Mouse (Mus musculus): ENCODE measurements around the gene Kit. TPM values are rescaled to one million over a fixed set of nuclear protein-coding genes. Genes with fewer than 3 reads are reported as not detected.

The Kit gene
- polyA plus RNA-seq, 2 experiments = 11.0 to 13.4 TPM

GRCm38 (mm10) chr5:75671136-75671788, 96.5 kb downstream of the Kit start:
- TF ChIP-seq CTCF (IDR thresholded peaks at IDR 0.05; ENCODE audit: low read depth) (no peak), EP300 (IDR thresholded peaks at IDR 0.05; ENCODE audit: low read depth) (no peak)
- no peak for ATAC-seq (ENCODE audit: insufficient read depth)
- H3K4me1 ChIP-seq (replicated peaks; ENCODE audit: control insufficient read depth in 2 of 2, insufficient read depth in 2 of 2, low read length in 1 of 2) = no peaks in the 10 kb centered on the region

GRCm38 (mm10) chr5:75676024-75676423, 101.3 kb downstream of the Kit start:
- no peak for ATAC-seq (ENCODE audit: insufficient read depth)
- 56% methylated on average over 3 of the region's 3 CpGs for whole genome bisulfite sequencing (ENCODE audit: insufficient replicate concordance)
- no peaks in the 10 kb centered on the region for H3K27me3 ChIP-seq (ENCODE audit: control insufficient read depth, insufficient read depth, low read length)

More at GRCm38 (mm10) chr5:75671136-75671788, 96.5 kb downstream of the Kit start:
- Histone ChIP-seq H3K9me3 (ENCODE audit: control insufficient read depth, low read length) (no peaks in the 10 kb centered on the region), H3K9ac (replicated peaks) (no peak overlapping the region), H3K27ac (no peak overlapping the region), H3K36me3 (replicated peaks; ENCODE audit: control insufficient read depth, insufficient read depth, low read depth) (no peaks in the 10 kb centered on the region), H3K4me3 (ENCODE audit: insufficient read depth in 1 of 2, low read depth in 2 of 2, low read length in 2 of 2) (no peak overlapping the region), H3K27me3 (ENCODE audit: control insufficient read depth, insufficient read depth, low read length) (no peaks in the 10 kb centered on the region), H3K4me2 (ENCODE audit: low read depth) (no peak overlapping the region)
- no peak for DNase-seq (ENCODE audit: low read depth in 3 of 3, low spot score in 3 of 3)
- WGBS (ENCODE audit: insufficient replicate concordance) = 32% methylated on average over 5 of the region's 5 CpGs

GRCm38 (mm10) chr5:75679896-75680295, 105.2 kb downstream of the Kit start:
- Histone ChIP-seq H3K4me1 (replicated peaks; ENCODE audit: control insufficient read depth in 2 of 2, insufficient read depth in 2 of 2, low read length in 1 of 2) (no peaks in the 10 kb centered on the region), H3K9ac (replicated peaks) (no peak overlapping the region), H3K4me2 (ENCODE audit: low read depth) (no peak overlapping the region), H3K9me3 (ENCODE audit: control insufficient read depth, low read length) (no peaks in the 10 kb centered on the region), H3K36me3 (replicated peaks; ENCODE audit: control insufficient read depth, insufficient read depth, low read depth) (no peaks in the 10 kb centered on the region), H3K27me3 (ENCODE audit: control insufficient read depth, insufficient read depth, low read length) (no peaks in the 10 kb centered on the region), H3K27ac (no peak overlapping the region), H3K4me3 (ENCODE audit: insufficient read depth in 1 of 2, low read depth in 2 of 2, low read length in 2 of 2) (no peak overlapping the region)
- DNase-seq (ENCODE audit: low read depth in 3 of 3, low spot score in 3 of 3) = no peak
- WGBS (ENCODE audit: insufficient replicate concordance) = 28% methylated on average over 3 of the region's 3 CpGs
- TF ChIP-seq CTCF (IDR thresholded peaks at IDR 0.05; ENCODE audit: low read depth) = no peak
- TF ChIP-seq EP300 (IDR thresholded peaks at IDR 0.05; ENCODE audit: low read depth) = no peak
- ATAC-seq (ENCODE audit: insufficient read depth) = no peak

More at GRCm38 (mm10) chr5:75676024-75676423, 101.3 kb downstream of the Kit start:
- no peaks in the 10 kb centered on the region for H3K36me3 ChIP-seq (replicated peaks; ENCODE audit: control insufficient read depth, insufficient read depth, low read depth)
- DNase-seq (ENCODE audit: low read depth in 3 of 3, low spot score in 3 of 3) = no peak
- no peak overlapping the region for H3K9ac ChIP-seq (replicated peaks)
- H3K4me1 ChIP-seq (replicated peaks; ENCODE audit: control insufficient read depth in 2 of 2, insufficient read depth in 2 of 2, low read length in 1 of 2) = no peaks in the 10 kb centered on the region
- H3K4me3 ChIP-seq (ENCODE audit: insufficient read depth in 1 of 2, low read depth in 2 of 2, low read length in 2 of 2) = no peak overlapping the region
- no peak overlapping the region for H3K4me2 ChIP-seq (ENCODE audit: low read depth)
- TF ChIP-seq CTCF (IDR thresholded peaks at IDR 0.05; ENCODE audit: low read depth) = no peak
- TF ChIP-seq EP300 (IDR thresholded peaks at IDR 0.05; ENCODE audit: low read depth) = no peak
- H3K27ac ChIP-seq = no peak overlapping the region
- H3K9me3 ChIP-seq (ENCODE audit: control insufficient read depth, low read length) = no peaks in the 10 kb centered on the region

GRCm38 (mm10) chr5:75695162-75695809, 120.6 kb downstream of the Kit start:
- no peaks in the 10 kb centered on the region for H3K9me3 ChIP-seq (ENCODE audit: control insufficient read depth, low read length)
- no peaks in the 10 kb centered on the region for H3K36me3 ChIP-seq (replicated peaks; ENCODE audit: control insufficient read depth, insufficient read depth, low read depth)
- no peak overlapping the region for H3K27ac ChIP-seq
- TF ChIP-seq CTCF (IDR thresholded peaks at IDR 0.05; ENCODE audit: low read depth) = no peak
- no peak for TF ChIP-seq EP300 (IDR thresholded peaks at IDR 0.05; ENCODE audit: low read depth)
- H3K27me3 ChIP-seq (ENCODE audit: control insufficient read depth, insufficient read depth, low read length) = no peaks in the 10 kb centered on the region
- no peak overlapping the region for H3K9ac ChIP-seq (replicated peaks)
- H3K4me3 ChIP-seq (ENCODE audit: insufficient read depth in 1 of 2, low read depth in 2 of 2, low read length in 2 of 2) = no peak overlapping the region
- WGBS (ENCODE audit: insufficient replicate concordance) = 33% methylated on average over 12 of the region's 12 CpGs
- H3K4me1 ChIP-seq (replicated peaks; ENCODE audit: control insufficient read depth in 2 of 2, insufficient read depth in 2 of 2, low read length in 1 of 2) = no peaks in the 10 kb centered on the region
- DNase-seq (ENCODE audit: low read depth in 3 of 3, low spot score in 3 of 3) (no peak), ATAC-seq (ENCODE audit: insufficient read depth) (no peak)
- H3K4me2 ChIP-seq (ENCODE audit: low read depth) = no peak overlapping the region

GRCm38 (mm10) chr5:75696960-75697359, 122.2 kb downstream of the Kit start:
- Histone ChIP-seq H3K27me3 (ENCODE audit: control insufficient read depth, insufficient read depth, low read length) (no peaks in the 10 kb centered on the region), H3K4me1 (replicated peaks; ENCODE audit: control insufficient read depth in 2 of 2, insufficient read depth in 2 of 2, low read length in 1 of 2) (no peaks in the 10 kb centered on the region), H3K9ac (replicated peaks) (no peak overlapping the region), H3K27ac (no peak overlapping the region), H3K4me3 (ENCODE audit: insufficient read depth in 1 of 2, low read depth in 2 of 2, low read length in 2 of 2) (no peak overlapping the region), H3K36me3 (replicated peaks; ENCODE audit: control insufficient read depth, insufficient read depth, low read depth) (no peaks in the 10 kb centered on the region), H3K4me2 (ENCODE audit: low read depth) (no peak overlapping the region), H3K9me3 (ENCODE audit: control insufficient read depth, low read length) (no peaks in the 10 kb centered on the region)
- ATAC-seq (ENCODE audit: insufficient read depth) (no peak), DNase-seq (ENCODE audit: low read depth in 3 of 3, low spot score in 3 of 3) (no peak)
- 60% methylated on average over 5 of the region's 5 CpGs for WGBS (ENCODE audit: insufficient replicate concordance)
- TF ChIP-seq CTCF (IDR thresholded peaks at IDR 0.05; ENCODE audit: low read depth) (no peak), EP300 (IDR thresholded peaks at IDR 0.05; ENCODE audit: low read depth) (no peak)

Measured in liver, embryonic 14.5 days (tissue).